Mouse (Mus musculus) lung, embryonic 16.5 days (tissue): ENCODE measurements around the gene Actc1. TPM values are rescaled to one million over a fixed set of nuclear protein-coding genes. Genes with fewer than 3 reads are reported as not detected.

ENCODE experiments used
- ATAC-seq: fragments of 200-750 bp; cut with Nextera tagmentation; 2 replicates; pipeline ENCODE4 v1.8.0; 2017; ENCODE audit warnings: low read depth, mild to moderate bottlenecking, moderate library complexity
- H3K27ac ChIP-seq: fragments of 300-500 bp; sonication (generic); 2 replicates; pipeline ENCODE4 v1.5.1; 2014; ENCODE audit warnings: mild to moderate bottlenecking, control low read depth, low read length
- H3K27me3 ChIP-seq: fragments of 300-500 bp; sonication (generic); 2 replicates; pipeline ENCODE4 v1.6.1; 2014; ENCODE audit warnings: low read depth, low read length, mixed read lengths; ENCODE audit not compliant: control insufficient read depth, insufficient read depth
- H3K36me3 ChIP-seq: fragments of 300-500 bp; sonication (generic); 2 replicates; pipeline ENCODE4 v1.6.1; 2014; ENCODE audit warnings: low read length; ENCODE audit not compliant: control insufficient read depth, insufficient read depth
- H3K4me1 ChIP-seq: fragments of 300-500 bp; sonication (generic); replicated peaks from 2 replicates; pipeline ENCODE4 v1.6.1; 2014; ENCODE audit warnings: low read length, mixed read lengths; ENCODE audit not compliant: control insufficient read depth, insufficient read depth
- H3K4me2 ChIP-seq: fragments of 300-500 bp; sonication (generic); 2 replicates; pipeline ENCODE4 v1.6.1; 2014; ENCODE audit warnings: low read depth, low read length, control low read depth
- H3K4me3 ChIP-seq: fragments of 300-500 bp; sonication (generic); 2 replicates; pipeline ENCODE4 v1.5.1; 2014; ENCODE audit warnings: mild to moderate bottlenecking, low read length, control low read depth
- H3K9ac ChIP-seq: fragments of 300-500 bp; sonication (generic); 2 replicates; pipeline ENCODE4 v1.6.1; 2014; ENCODE audit warnings: low read length, control low read depth
- H3K9me3 ChIP-seq: fragments of 300-500 bp; sonication (generic); 2 replicates; pipeline ENCODE4 v1.6.1; 2016; ENCODE audit warnings: low read length; ENCODE audit not compliant: control insufficient read depth
- WGBS: fragments of 180-500 bp; shearing (Covaris S2); extraction: QIAGEN DNeasy Blood & Tissue Kit; methylation state at CpG from one replicate; pipeline ENCODE4 v1.1.7; 2014; 5-methylcytosine and 5-hydroxymethylcytosine counted together
- polyA plus RNA-seq: library from polyadenylated mRNA; unstranded; fragments of >200 nt; fragmentation: Nextera tagmentation; extraction: Ambion mirVana; gene quantifications from 2 replicates; pipeline ENCODE4 v1.2.1, GENCODE M21; 2015

The Actc1 gene
- 403 and 418 TPM in 2 replicates for polyA plus RNA-seq

DNA sequence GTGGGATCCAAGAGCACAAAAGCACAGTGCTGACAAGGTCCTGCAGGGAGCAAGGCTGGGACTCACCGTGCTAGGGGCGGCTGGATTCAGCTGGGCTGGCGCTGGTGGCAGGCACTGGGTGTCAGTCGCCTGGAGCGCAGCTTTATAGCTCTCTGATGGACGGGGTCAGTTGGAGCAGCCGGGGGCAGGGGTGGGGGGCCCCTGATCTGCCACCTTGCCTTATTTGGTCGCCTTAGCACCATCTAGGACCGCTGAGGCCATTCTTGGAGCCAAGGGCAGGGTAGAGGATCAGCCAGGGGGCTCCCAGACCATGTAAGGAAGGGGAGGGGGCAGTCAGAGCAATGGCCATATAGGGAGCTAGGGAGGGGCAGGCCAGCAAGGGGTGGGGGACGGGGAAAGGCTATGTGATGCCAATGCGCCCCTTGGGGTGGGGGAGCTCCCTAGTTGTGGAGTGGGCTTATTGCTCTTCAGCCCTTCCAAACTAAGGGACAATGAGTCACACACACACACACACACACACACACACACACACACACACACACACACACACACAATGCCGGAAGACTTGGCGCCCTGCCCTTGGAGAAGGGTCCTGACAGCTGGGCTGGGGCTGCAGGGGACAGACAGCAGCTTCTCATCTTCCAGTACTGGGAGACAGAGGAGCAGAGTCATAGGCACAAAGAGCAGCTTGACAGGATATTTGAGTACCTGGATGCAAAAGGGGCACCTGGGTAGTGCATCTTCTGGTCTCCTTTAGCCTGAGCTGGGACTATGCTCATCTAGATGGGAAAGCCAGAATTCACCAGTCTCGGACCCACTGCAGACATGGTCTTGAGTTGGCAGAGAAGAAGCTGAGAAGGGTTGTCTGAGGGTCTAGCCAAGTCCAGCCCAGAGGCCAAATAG, at the start of gene Actc1:
Gene Actc1 (minus strand): TSS at position 853 of the 903 bp plus-strand sequence.
- no peak within 1 kb of the TSS for H3K27ac ChIP-seq
- H3K36me3 ChIP-seq = no peaks in the 10 kb centered on the region
- H3K4me1 ChIP-seq = 0 out of 2 replicates have a peak, but pooled peaks cover 2% of the 10 kb centered on the region
- H3K4me3 ChIP-seq = peak within 1 kb of the TSS; percentile 39
- no peaks in the 10 kb centered on the region for H3K27me3 ChIP-seq
- no peaks in the 10 kb centered on the region for H3K9me3 ChIP-seq
- peak; percentile 58 for ATAC-seq
- WGBS = 19% methylated on average over 14 of the region's 14 CpGs
- H3K9ac ChIP-seq = peak within 1 kb of the TSS; percentile 37; the same call in 1 of the 2 replicates
- H3K4me2 ChIP-seq = peak within 1 kb of the TSS; percentile 62

DNA sequence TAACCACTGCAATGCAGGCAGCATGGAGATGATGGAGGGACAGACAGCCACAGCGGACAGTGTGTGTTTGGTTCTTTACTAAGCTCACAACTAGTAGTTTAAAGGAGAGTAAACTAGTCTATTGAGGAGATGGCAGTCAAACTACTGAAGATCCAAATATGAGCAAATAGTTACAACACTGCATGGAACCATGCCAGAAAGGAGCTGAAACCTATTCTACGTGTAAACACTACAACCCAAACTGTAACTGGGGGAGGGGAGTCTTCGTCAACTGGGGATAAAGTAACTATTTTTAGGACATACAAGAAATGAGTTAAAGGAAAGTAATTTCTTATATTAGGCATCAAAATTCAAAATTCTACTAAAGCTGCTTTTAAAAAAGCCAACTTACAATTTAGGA, 49.1 kb upstream of the Actc1 start:
- ATAC-seq = no peak
- Histone ChIP-seq H3K9me3 (no peaks in the 10 kb centered on the region), H3K27me3 (no peaks in the 10 kb centered on the region), H3K27ac (no peak overlapping the region), H3K4me2 (no peak overlapping the region), H3K4me3 (no peak overlapping the region), H3K9ac (no peak overlapping the region), H3K4me1 (no peaks in the 10 kb centered on the region; the same call in 1 of the 2 replicates), H3K36me3 (peaks cover 30% of the 10 kb centered on the region)
- 51% methylated on average over 3 of the region's 3 CpGs for WGBS

DNA sequence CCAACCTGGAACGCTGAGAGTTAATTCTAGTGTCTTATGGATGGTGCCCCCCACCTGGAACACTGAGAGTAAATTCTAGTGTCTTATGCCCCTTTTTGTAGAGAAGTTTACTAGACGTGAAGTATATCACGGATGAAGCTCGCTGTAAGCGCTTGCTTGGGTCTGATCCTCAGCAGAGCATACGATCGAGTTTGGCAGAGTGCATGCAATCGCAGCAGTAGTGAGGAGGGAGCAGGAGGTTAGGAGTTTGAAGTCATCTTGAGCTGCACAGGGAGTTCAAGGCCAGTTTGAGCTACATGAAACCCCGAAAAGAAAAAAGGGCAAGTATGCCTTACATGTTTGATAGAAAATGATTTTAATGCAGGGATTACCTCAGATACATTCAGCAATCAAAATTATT, 47.5 kb upstream of the Actc1 start:
- H3K4me2 ChIP-seq = no peak overlapping the region
- no peak for ATAC-seq
- H3K36me3 ChIP-seq = peaks cover 30% of the 10 kb centered on the region
- H3K27ac ChIP-seq = no peak overlapping the region
- 91% methylated on average over 9 of the region's 9 CpGs for WGBS
- H3K4me3 ChIP-seq = no peak overlapping the region
- H3K4me1 ChIP-seq = no peaks in the 10 kb centered on the region
- no peaks in the 10 kb centered on the region for H3K27me3 ChIP-seq
- H3K9ac ChIP-seq = no peak overlapping the region
- no peaks in the 10 kb centered on the region for H3K9me3 ChIP-seq

DNA sequence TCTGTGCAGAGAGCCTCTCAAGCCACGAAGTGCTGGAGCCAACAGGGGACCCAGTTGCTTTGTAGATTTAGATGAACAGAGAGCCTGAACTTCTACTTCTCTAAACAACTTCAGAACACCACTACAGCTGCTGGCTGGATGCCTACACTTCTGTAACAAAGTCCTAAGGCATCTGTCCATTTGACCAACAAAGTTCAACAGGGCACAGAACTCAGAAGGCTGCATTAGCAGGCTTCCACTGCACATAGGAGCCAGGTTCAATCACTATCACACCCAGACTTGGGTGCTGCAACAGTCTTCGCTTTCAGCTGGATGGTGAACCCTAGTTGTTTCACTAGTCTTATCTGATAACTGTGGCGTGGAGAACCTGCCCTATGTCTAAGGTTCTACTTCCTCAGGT, 46.5 kb upstream of the Actc1 start:
- H3K4me3 ChIP-seq = no peak overlapping the region
- peaks cover 22% of the 10 kb centered on the region for H3K36me3 ChIP-seq
- no peaks in the 10 kb centered on the region for H3K4me1 ChIP-seq
- H3K4me2 ChIP-seq = no peak overlapping the region
- H3K27ac ChIP-seq = no peak overlapping the region
- ATAC-seq = no peak
- no peaks in the 10 kb centered on the region for H3K9me3 ChIP-seq
- WGBS = 82% methylated on average over 3 of the region's 3 CpGs
- H3K9ac ChIP-seq = no peak overlapping the region
- no peaks in the 10 kb centered on the region for H3K27me3 ChIP-seq

DNA sequence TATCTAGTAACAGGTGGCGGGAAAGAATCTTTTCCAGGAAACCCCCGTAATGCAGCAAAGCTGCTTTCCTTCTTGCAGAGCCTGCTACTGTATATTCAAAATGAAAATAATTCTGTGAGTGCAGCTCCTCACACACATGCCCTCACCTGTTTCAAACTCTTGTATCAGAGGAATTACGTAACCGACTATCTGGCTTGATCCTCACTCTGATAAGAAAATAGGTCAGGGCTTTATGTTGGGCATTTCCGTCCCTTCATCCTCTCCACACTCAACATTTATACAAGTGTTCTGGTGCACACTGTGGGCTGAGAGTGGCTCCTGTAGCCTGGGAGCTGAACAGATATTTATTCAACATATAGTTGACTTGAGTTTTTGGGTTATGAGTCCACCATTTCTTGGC, 45.8 kb upstream of the Actc1 start:
- Histone ChIP-seq H3K4me1 (no peaks in the 10 kb centered on the region), H3K36me3 (peaks cover 20% of the 10 kb centered on the region)
- no peak for ATAC-seq

DNA sequence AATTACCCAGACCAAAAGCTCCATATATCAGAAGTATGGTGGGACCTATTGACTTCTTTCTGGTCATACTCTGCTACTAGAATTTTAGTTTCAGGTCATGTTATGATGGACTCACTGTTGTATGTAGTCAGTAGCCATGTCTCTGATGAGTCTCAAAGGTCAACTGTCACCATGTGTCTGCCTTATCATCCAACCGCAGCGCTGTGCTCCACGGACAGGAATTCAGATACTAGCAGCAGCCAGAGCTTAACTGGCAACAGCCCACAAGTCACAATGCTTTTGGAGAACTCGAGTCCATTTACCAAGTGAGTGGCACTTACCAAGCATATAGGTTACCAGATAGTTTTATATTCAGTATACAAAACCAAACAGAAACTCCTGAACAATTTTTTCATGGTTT, 44.3 kb upstream of the Actc1 start:
- Histone ChIP-seq H3K27me3 (no peaks in the 10 kb centered on the region), H3K4me3 (no peak overlapping the region), H3K9me3 (no peaks in the 10 kb centered on the region), H3K4me2 (no peak overlapping the region), H3K27ac (no peak overlapping the region), H3K9ac (no peak overlapping the region), H3K4me1 (no peaks in the 10 kb centered on the region; the same call in 1 of the 2 replicates), H3K36me3 (peaks cover 17% of the 10 kb centered on the region)
- ATAC-seq = no peak
- 82% methylated on average over 4 of the region's 4 CpGs for WGBS

More for the DNA sequence above, 45.8 kb upstream of the Actc1 start:
- Histone ChIP-seq H3K9me3 (no peaks in the 10 kb centered on the region), H3K4me3 (no peak overlapping the region), H3K27me3 (no peaks in the 10 kb centered on the region), H3K9ac (no peak overlapping the region), H3K27ac (no peak overlapping the region), H3K4me2 (no peak overlapping the region)
- 88% methylated on average over 5 of the region's 5 CpGs for WGBS

DNA sequence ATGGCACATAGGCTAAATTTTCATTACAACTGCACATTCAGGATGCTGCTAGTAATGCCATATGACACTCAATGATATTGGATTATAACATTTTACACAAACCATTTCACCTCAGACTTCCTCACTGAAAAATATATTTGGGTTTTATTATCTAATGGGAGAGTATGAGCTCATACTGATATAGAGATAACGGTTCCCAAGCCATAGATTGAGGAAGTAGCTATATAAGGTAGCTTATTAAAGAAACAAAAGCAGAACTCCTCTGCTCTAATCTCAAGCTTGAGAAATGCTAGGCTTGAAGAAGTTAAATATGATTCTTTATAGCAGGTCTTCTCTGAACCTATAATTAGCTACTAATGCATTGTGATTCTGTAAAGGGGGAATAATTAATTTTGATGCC, 43.2 kb upstream of the Actc1 start:
- peaks cover 15% of the 10 kb centered on the region for H3K36me3 ChIP-seq
- no peaks in the 10 kb centered on the region for H3K27me3 ChIP-seq
- ATAC-seq = no peak
- 82% methylated on average over 1 of the region's 1 CpGs for WGBS
- H3K4me3 ChIP-seq = no peak overlapping the region
- no peak overlapping the region for H3K9ac ChIP-seq
- no peak overlapping the region for H3K4me2 ChIP-seq
- H3K27ac ChIP-seq = no peak overlapping the region
- H3K9me3 ChIP-seq = no peaks in the 10 kb centered on the region
- no peaks in the 10 kb centered on the region; the same call in 1 of the 2 replicates for H3K4me1 ChIP-seq

DNA sequence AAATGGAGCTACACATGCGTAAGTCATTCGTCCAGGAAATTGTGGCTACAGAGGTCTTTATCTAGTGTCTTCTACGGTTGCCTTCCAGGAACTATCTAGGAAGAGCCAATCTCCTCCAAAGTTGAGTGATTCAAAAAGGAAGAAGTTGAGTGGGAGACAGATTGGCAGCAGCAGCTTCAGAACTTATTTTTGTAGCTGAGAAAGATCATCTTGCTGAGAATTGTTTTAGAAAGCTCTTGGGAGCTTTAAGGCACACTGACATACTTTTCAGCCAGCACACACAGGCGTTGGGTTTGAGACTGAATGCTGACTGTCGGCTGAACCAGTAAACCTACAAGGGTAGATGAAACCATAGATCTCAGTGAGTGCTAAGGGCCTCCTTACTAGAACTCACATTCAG, 42.0 kb upstream of the Actc1 start:
- no peaks in the 10 kb centered on the region for H3K9me3 ChIP-seq
- no peak overlapping the region for H3K4me3 ChIP-seq
- H3K27ac ChIP-seq = no peak overlapping the region
- H3K4me1 ChIP-seq = no peaks in the 10 kb centered on the region; the same call in 1 of the 2 replicates
- no peak overlapping the region for H3K4me2 ChIP-seq
- H3K36me3 ChIP-seq = peaks cover 8% of the 10 kb centered on the region
- H3K9ac ChIP-seq = no peak overlapping the region
- no peak for ATAC-seq
- no peaks in the 10 kb centered on the region for H3K27me3 ChIP-seq
- 71% methylated on average over 5 of the region's 5 CpGs for WGBS

DNA sequence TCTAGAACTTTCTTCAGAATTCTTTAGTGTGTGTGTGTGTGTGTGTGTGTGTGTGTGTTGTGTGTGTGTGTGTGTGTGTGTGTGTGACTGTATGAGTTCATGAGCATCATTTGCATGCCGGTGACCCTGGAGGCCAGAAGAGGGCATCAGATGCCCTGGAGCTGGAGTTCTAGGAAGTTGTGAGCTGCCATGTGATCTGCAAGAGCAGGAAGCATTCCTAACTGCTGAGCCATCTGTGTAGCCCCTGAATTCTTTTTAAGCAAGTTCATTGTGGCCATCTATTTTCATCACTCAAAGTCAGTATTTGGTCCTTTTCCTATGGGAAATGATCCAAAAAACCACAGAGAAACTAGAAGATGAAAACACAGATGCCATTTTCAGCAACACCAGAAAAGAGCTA, 41.3 kb upstream of the Actc1 start:
- Histone ChIP-seq H3K4me3 (no peak overlapping the region), H3K36me3 (0 out of 2 replicates have a peak, but pooled peaks cover 2% of the 10 kb centered on the region), H3K27ac (no peak overlapping the region), H3K4me2 (no peak overlapping the region), H3K9ac (no peak overlapping the region), H3K4me1 (no peaks in the 10 kb centered on the region; the same call in 1 of the 2 replicates), H3K27me3 (no peaks in the 10 kb centered on the region), H3K9me3 (no peaks in the 10 kb centered on the region)
- no peak for ATAC-seq
- WGBS = 91% methylated on average over 1 of the region's 1 CpGs
